Mouse (Mus musculus) cerebellum, postnatal 14 days (tissue): ENCODE measurements around the gene Dpyd.

ENCODE experiments used
- DNase-seq, 2 experiments: peaks; one replicate each; pipeline ENCODE4 v3.0.0; 2021; ENCODE audit warnings: mixed read lengths in 2 of 2

The Dpyd gene

DNA sequence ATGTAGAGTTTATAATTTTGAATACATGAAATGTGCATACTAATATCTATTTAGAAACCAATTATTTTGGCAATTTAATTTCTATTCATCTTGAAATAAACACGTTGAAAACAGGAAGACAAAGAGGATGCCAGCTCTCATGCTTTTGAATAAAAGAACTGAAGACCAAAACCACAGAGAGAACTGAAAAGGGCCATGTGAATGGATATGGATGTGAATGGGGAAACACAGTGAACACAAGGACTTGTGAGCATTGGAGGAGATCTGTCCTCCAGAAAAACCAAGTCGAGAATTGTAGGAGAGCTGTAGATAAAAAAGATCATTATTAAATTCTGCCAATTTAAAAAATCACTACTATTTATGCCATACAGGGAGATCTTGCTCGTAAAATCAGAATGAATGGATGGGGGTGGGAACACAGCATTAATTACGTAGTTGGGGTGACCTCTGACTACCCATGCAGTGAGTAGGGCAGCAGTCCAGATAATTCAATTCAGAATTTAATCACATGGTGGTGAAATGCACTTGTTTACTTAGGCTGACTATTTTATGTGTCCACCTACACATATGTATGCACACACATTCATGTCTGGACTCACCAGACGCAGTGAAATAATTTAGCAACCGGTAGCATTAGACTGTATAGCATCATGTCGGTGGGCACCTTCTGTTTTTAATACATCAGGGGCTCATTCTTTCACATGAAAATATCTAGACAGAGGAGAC lies 114.3 kb downstream of the Dpyd start:
- DNase-seq, result no peak

DNA sequence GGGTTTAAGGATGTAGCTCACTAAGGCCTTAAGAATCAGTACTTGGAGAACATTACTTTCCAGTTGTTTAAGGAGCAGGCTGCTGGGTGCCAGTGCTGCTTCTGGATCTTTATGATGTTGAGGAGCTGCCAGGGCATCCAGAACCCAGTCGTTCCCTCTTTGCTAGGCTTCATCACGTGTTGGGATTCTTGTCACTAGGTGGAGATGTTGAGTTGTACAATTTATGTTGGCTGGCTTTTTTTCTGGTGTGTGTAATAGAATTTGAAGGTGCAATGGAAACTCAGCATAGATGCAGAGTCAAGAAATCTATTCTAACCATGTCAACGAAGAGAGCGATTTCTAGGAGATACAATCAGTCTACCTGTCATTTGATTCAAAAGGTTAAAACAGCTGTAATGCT lies 118.9 kb downstream of the Dpyd start:
- peak; percentile 4 to 15 for DNase-seq

DNA sequence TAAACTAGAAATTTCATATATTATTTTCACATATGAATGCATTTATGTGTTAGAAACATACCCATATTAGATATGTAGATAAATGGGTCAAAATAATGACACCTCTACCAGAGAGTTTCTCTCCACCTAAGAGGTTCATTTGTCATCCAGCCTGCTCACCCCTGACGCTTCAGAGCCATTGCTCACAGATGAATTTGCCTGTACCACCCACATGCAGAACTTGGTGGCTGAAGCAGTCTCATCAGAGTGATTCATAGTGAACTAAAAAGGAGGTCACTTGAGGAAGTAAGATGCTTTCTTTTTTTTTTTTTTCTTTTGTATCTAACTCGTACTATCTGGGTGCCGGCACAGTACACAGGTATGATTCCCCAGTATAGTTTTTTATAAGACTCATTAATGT lies 188.3 kb downstream of the Dpyd start:
- no peak for DNase-seq

DNA sequence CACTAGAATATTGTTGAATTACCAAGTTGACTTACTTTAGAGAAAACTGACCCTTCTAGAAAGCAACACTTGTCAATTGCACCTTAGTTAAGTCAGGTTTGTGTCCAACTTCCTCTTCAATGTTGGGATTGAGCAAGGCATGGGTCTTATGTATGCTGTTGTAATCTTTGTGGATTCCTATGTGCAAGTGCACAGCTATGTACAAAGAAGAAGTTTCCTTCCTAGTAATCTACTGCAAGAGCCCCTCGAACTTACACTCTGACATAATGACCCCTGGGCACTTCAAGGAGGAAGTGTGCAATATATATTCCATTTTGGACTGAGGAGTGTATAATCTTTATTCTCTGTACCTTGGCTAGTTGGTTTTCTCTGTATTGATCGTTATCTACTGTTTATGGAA lies 191.7 kb downstream of the Dpyd start:
- DNase-seq, result no peak

DNA sequence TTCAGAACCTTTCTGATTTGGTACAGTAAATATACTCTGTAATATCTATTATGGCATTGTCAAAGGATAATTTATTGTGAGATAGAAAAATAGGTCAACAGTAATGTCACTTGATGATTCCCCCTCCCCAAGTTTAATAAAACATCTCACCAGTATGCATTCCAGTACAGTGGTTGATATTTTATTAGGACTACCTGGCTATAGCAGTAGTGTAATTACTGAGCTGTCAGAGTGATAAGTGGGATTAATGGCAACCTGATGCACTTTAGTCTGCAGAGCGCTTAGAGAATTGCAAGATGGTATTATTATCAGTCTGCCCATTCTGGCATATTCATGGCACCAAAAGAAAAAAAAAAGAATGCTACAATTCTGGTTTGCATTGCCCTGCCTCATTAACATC lies 194.2 kb downstream of the Dpyd start:
- DNase-seq, result no peak

DNA sequence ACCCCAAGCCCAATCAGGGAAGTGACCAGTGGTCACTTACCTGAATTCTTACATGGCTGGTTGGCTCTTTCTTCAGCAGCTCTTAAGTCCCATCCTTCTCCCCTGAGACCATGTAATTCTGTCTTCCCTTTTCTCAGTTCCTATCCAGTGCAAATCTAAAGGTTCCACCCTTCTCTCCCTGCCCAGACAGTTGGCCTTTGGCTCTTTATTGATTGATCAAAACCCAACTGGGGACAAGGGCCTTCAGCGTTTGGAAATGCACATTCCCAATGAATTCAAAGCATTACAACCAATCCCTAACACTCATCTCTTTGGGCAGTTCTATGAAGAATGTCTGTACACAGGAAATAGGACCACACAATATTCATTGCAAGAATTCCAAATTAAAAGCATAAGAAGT lies 251.0 kb downstream of the Dpyd start:
- DNase-seq, result no peak

DNA sequence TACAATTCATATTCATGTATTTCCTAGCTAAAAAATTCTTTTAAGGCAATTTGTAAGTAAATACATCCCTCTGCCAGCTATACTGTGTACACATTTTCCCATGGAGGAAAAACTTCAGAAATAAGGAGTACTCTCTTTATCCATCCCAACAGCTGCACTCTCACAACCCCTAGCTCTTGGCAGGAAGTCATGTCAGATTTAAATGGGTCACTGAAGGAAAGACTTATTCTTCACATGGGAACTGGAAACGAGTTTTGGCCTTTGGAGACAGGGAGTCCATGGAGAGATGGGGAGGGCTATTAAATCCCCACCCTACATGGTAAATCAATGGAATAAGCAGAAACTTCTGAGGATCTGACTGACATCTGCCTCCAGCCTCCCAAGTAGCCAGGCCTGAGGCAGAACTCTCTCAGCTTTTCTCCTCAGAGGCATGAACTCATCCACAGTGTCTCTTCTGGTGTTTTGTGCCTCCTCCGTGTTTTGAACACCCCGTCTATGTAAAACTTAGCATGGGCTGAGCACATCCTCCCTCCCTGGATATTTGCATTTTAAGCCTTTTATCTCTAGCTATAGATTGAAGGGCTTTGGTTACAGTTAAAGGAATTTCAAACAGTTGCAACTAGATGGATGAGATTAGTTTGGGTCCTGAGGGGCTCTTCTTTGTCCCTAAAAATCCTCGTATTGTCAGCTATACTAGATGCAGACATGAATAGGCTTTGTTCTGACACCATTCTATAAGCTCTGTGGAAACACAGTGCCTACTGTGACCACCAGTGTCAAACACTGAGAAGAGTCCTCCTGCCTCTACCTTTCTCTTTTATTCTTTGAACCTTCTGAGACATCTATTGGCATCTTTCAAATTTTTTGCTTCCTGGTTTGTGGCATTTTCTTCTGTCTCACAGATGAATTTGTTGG lies 288.9 kb downstream of the Dpyd start:
- no peak for DNase-seq

DNA sequence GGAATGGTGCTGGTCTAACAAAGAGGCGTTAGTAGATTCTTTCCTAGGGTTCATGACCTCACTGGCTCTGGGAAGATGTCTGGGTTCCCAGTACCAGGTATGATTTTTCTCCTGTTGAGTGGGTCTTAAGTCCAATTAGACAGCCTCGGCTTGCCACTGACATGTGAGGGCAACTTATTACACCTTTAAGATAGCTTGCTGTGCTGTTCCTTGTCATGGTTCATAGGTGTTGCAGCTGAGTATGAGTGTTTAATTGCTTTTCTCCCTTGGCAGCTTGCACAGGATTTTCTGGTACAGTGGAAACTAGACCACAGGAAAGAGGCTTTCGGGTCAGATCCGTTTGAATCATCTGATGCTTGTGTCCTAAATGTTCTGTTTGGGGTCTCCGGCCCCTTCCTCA lies 290.8 kb downstream of the Dpyd start:
- no peak for DNase-seq

DNA sequence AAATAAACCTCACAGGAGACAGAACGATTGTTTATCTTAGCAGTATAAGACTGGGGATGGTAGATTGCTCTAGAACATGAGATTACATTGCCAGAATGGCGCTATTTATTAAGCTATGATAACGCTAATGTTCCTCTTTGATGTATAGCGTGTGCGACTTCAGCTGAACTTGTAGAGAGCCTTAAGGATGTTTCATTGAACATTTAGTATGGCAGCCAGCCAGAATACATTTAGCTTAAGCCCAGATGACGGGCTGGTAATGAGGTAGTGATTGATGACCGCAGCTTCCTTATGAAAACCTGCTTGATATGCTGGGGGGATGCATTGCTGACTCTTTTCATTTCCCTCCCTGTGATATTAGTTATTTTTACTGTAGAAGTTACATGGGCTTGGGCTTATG lies 293.5 kb downstream of the Dpyd start:
- no peak for DNase-seq

DNA sequence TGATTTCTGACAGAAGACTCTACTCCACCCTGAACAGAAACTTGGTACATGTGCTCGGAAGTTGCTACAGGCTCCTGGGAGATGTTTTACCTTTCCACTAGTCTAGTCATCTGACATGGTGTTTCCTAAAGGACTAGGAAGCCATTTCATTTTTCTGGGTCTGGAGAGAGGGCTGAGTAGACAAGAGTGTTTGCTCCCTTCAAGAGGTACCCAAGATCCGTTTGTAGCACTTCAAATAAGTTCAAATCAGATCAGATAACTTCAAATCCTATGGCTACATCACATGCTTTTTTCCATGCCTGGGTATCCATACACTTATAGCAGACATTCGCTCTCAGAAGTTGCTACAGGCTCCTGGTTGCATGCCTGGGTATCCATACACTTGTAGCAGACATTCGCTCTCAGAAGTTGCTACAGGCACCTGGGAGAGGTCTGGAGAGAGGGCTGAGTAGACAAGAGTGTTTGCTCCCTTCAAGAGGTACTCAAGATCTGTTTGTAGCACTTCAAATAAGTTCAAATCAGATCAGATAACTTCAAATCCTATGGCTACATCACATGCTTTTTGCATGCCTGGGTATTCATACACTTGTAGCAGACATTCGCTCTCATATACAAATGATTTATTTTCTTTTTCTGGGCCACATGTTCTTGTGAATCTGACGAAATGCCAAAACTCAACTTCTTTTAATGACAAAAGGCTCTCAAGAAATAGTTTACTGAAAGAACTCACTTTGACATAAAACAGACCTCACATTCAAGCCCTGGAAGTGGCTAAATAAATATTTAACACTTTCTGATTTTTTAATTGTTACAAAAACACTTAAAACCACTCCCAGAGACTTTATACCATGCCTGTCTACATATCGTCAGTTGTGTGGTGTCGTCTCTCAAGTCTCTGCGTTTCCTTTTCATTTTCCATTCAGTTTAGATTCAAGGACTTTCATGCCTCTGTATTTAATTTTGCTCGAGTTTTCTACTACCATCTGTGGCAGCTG lies 307.5 kb downstream of the Dpyd start:
- DNase-seq, result no peak

DNA sequence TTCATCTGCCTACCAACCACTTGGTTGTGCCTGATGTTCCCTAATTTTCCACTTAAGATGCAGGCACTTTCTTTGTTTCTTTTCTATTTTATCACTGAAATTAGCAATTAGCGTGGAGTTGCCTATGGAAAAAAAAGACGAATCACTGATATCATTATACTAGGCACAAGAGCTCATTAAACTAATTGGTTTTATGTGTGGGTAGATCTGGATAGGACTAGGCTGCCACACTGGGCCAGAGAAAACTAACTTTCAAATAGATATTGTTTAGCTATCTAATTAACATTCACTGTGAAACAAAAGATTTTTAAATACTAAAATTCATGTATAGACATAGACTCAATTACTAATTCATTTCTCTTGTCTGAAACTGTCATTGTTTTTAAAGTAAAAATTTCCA lies 313.9 kb downstream of the Dpyd start:
- no peak for DNase-seq

DNA sequence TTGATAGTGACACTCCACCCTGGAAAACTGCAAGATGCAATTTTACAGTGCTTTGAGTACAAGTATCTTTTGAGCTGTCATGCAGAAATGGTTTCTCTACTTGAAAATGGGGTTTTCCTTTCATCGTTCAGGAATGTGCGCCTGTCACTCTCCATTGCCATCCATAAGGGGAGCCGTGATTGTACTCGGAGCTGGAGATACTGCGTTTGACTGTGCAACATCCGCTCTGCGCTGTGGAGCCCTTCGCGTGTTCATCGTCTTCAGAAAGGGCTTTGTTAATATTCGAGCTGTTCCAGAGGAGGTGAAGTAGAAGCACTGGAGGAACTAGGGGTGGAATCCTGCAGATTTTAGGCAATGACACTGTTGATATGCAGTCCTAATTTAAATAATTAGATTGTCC lies 337.1 kb downstream of the Dpyd start:
- DNase-seq, result no peak

DNA sequence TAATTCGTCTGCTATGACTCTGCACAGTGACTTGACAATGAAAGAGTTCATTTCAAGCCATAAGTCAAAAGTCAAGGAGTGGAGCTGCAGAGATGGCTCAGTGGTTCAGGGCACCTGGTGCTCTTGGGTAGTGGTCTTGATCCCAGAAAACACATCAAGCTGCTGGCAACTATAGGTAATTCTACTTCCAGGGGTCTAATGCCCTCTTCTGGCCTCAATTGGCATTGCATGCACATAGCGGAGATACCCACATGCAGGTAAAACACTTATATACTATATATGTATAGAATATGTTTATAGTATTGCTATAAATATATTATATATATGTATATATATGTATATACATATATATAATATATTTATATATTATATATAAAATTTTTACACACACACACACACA lies 429.4 kb downstream of the Dpyd start:
- peak; percentile 5 to 8 for DNase-seq

DNA sequence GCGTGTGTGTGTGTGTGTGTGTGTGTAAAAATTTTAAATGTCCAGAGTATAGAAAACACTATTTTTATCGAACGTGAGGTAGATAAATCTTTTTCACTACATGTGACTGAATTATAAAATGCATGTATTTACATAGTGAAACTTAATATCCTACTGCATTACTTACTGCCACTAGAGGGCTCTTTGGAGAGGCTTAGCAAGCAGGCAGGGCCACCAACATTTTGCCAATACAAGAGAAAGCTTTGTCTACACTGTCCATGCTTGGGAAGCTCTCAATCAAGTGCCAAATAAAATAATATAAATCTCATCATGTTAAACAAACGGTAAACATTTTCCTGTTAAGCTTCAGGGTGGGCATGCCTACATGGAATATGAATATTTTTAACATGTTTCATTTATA lies 429.9 kb downstream of the Dpyd start:
- DNase-seq, result peak; percentile 4 to 10

DNA sequence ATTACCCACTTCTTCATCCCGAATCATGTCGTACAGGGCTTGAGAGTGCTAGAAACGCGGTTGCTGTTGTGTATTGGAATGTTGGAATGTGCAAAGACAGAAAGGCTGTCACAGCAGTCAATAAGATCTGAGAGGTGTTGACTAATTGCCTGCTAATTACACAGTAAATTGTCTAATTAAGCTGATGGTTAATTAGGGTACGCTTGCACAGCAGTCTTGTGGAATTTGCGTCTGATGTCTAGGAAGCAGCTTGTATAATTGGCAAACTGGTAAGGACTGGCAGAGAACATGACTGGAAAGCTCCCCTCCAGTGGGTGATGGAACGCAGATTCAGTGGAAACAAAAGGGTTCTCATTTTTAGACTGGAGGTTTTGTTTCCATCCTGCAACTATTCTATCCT lies 459.3 kb downstream of the Dpyd start:
- peak in 1 of 2 experiments; percentile 0 for DNase-seq

DNA sequence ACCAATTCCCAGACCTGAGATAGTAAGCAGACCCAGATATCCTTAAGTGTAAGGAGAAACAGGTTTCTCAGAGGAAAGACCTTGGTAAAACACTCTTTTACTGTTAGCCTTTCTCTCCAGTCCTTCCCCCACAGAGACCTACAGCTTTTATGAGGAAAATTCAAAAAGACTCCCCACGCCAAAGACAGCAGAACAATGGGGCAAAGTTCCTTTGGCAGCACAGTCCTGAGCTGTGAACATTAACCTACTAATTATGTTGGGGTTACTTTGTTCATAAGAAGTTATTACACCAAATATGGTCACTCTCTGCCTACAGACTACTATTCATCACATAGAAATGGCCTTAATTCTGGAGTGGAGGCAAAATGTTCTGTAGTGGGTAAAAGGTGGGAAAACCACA lies 480.7 kb downstream of the Dpyd start:
- no peak for DNase-seq

DNA sequence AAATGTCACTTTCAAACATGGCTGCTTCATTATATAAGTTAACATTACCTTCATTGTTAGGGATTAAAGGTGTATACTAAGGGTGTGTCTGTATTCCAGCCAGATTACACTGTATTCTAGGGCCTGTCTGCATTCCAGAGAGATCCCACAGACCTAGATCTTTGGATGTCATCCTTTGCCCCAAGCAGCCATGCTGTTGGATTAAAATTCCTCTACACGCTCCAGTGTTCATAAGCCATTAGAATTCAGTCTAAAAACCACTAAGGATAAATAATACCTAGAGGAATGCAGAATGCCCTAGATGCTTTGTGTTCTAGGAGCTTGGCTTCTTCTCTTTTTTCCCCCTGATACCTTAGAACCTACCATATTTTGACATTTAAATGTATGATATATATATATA lies 494.2 kb downstream of the Dpyd start:
- no peak for DNase-seq

DNA sequence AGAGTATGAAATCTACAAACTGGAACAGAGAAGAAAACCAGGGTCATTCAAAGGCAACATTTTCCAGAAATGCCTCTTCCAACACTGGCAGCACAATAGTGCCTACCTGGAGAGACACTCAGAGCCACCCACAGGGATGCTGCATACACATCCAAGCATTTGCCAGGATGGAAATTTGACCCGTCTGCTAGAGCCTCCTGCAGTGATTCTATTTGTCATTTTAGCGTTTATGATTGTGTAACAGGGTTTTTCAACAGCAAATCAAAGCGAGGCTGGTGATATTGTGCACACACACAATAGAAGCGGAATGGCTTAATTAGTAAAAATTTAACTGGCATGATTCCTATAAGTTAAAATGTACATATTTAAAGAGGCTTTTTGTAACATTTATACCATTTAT lies 501.3 kb downstream of the Dpyd start:
- DNase-seq, result peak; percentile 38 to 71

DNA sequence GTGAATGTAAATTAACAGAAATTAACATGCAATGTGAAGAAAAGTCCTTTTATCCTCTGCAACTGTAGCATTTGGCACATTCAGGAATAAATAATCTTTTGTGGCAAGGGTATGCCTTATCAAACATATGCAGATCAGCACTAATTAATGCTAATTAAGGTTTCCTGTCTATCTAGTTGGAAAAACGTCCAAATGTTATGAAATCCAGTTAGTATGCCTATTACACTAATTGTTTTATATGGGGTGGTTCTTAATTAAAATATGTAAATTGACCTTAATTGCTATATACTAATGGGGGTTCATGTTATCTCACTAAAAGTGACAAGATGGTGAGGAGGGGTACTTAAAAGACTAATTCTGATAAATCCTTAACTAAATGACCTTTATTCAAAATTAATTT lies 501.7 kb downstream of the Dpyd start:
- DNase-seq, result no peak

DNA sequence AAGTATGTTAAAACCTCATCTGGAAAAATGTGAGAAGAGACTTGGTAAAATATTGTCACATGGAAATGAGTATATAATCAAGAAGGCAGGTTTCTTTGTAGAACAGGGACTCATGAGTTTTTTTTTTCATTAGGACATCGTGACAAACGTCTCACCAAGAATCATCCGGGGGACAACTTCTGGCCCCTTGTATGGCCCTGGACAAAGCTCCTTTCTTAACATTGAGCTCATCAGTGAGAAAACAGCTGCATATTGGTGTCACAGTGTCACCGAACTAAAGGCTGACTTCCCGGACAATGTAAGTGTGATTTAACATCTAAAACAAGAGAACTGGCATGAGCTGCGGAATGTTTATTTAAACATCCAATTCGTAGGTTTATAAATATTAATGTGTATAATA lies 502.8 kb downstream of the Dpyd start:
- DNase-seq, result no peak

DNA sequence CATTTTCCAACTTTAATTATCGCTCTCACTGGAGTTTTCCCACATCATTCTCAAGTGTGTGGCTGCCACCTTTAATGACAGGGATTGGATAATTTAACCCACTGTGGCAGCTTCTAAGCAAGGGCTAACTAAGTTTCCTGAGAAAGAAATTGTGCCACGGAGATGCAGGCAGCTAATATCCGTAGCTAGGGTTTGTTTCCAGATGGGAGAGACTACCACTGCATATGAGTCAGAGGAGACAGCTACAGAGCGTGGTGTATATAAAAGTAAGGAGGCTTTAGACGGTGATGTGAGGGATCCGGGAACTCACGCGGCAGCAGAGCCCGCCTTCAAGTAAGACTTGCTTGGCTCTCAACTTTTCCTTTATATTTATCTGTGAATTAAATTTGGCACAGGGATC lies 505.3 kb downstream of the Dpyd start:
- no peak for DNase-seq

DNA sequence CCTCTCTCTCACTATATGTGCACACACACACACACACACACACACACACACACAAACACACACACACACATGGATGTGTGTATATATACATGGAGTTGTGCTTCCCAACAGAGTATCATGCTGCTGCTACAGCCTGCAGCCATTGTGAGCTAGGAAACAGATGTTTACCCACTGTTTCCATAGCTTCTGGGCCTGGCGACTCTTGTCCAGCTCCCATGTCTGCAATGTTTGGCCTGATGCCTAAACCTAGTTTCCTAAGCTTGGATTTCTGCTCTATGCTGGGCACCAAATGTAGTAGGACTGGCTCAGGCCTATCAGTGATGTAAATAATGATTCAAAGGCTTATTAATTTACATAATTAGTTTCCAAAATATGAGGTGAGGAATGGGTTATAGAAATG lies 524.7 kb downstream of the Dpyd start:
- DNase-seq, result no peak

DNA sequence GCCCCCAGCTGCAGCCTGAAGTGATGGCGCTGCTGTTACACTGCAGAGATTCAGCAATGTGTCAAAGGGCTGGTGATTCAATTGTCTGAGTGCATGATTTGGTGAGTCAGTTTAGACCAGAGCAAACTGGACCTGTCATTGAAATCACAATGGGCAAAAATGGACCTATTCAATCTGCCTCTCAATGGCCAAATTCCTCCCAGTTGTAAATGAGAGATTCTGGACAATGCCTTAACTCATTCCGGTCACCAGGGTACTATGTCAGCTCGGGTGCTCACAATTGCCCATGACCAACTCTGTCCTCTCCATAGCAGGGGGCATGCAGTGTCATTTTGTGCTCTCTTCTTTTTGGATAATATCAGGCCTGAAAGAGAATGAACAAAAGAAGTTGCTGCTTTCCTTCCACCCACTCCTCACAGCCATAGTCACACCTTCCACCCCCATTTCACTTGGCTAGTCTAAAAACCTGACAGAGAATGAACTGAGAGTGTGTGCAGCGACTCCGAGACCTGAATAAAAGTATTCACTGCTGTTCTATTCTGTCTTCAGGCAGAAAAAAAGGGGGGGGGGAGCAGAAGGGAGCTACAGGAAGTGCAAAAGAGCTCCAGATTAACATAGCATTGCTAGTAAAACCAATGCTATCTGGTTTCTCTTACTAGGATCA lies 533.4 kb downstream of the Dpyd start:
- no peak for DNase-seq
